17 mouse cellular contexts compared by ENCODE assay signal in the genomic region with DNA sequence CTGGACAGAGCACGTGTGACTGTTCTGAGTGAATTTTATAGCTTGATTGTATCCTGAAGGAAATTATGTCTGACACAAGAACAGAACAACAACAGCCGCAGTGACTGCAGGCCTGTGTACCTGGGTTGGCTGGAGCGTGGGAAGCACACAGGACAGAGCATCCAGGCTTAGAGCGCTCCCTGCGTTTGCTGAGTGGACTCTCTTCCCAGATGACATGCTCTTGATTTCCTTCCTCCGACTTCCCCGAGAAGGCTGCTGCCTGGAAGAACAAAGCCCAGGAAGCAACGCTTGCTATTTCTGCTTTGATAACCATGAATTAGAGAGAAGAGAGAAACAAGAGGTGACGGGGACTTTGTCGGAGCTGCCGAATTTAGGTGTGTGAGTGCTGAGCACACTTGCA.
DNase-seq lines count a peak whose midpoint lies in the region; TF ChIP-seq lines count a peak whose summit lies in the region.
"Had no signal": no experiment of that assay in that cellular context is flagged by ENCODE, and none has a peak within 500 bp of the region (broad histone marks: within the 10 kb centered on the region; RNA-seq: fewer than 3 reads in every experiment).

No protein-coding gene starts in this region.

- H3K27ac ChIP-seq in heart, adult 2 months = no peak overlapping the region
- no peak overlapping the region for H3K27ac ChIP-seq in heart, embryonic 10.5 days
- H3K27ac ChIP-seq in left cerebral cortex, adult 2 months = peak overlapping the region; percentile 63
- H3K27ac ChIP-seq: forebrain, embryonic 15.5 days; hindbrain, embryonic 12.5 days; intestine, embryonic 15.5 days; limb, embryonic 15.5 days had no signal

- no peak overlapping the region for H3K4me3 ChIP-seq in heart, adult 2 months
- H3K4me3 ChIP-seq in heart, embryonic 10.5 days = no peak overlapping the region
- no peak overlapping the region for H3K4me3 ChIP-seq in left cerebral cortex, adult 2 months
- H3K4me3 ChIP-seq: forebrain, embryonic 15.5 days; hindbrain, embryonic 12.5 days; intestine, embryonic 15.5 days; limb, embryonic 15.5 days had no signal

- no peaks in the 10 kb centered on the region for H3K27me3 ChIP-seq in heart, adult 2 months (ENCODE audit: control insufficient read depth, insufficient read depth, low read length)
- no peaks in the 10 kb centered on the region for H3K27me3 ChIP-seq in heart, embryonic 10.5 days (ENCODE audit: insufficient read depth, poor library complexity, severe bottlenecking)
- H3K27me3 ChIP-seq: forebrain, embryonic 15.5 days; hindbrain, embryonic 12.5 days; intestine, embryonic 15.5 days; limb, embryonic 15.5 days; Patski had no signal

- no peaks in the 10 kb centered on the region for H3K79me2 ChIP-seq in heart, adult 2 months (replicated peaks; ENCODE audit: control insufficient read depth, insufficient read depth, low read length)

- H3K36me3 ChIP-seq in heart, adult 2 months (ENCODE audit: control insufficient read depth, insufficient read depth, low read length) = no peaks in the 10 kb centered on the region
- no peaks in the 10 kb centered on the region for H3K36me3 ChIP-seq in heart, embryonic 10.5 days
- H3K36me3 ChIP-seq: forebrain, embryonic 15.5 days; hindbrain, embryonic 12.5 days; intestine, embryonic 15.5 days; limb, embryonic 15.5 days had no signal

- H3K4me1 ChIP-seq in heart, adult 2 months (ENCODE audit: control insufficient read depth, insufficient read depth, low read length) = no peaks in the 10 kb centered on the region
- H3K4me1 ChIP-seq in heart, embryonic 10.5 days = no peaks in the 10 kb centered on the region
- H3K4me1 ChIP-seq: forebrain, embryonic 15.5 days; hindbrain, embryonic 12.5 days; intestine, embryonic 15.5 days; limb, embryonic 15.5 days had no signal

- no peak for TF ChIP-seq EP300 in heart, adult 2 months (IDR thresholded peaks at IDR 0.05; ENCODE audit: insufficient read depth, low read depth, low read length)

- H3K9ac ChIP-seq in heart, adult 2 months (ENCODE audit: low read depth, low read length) = no peak overlapping the region
- H3K9ac ChIP-seq: forebrain, embryonic 15.5 days; hindbrain, embryonic 12.5 days; intestine, embryonic 15.5 days; limb, embryonic 15.5 days; liver, postnatal 0 days had no signal

- TF ChIP-seq CTCF in heart, adult 2 months (IDR thresholded peaks at IDR 0.05) = peak; percentile 24; the same call in 1 of the 2 replicates
- no peak; the same call in 1 of the 2 replicates for TF ChIP-seq CTCF in left cerebral cortex, adult 2 months (IDR thresholded peaks at IDR 0.05)

- intact Hi-C loops in heart, adult 2 months (cut with DNase I) = no loop called here
- intact Hi-C loops in left cerebral cortex, adult 2 months (cut with DNase I) = loop anchor here (5.0 kb wide), 2 partner anchors 75 to 90 kb away; no protein-coding TSS in a partner anchor
- intact Hi-C loops in left cerebral cortex, postnatal 4 days (cut with DNase I) = no loop called here

- WGBS in heart, adult 2 months = 19% methylated on average over 11 of the region's 11 CpGs
- WGBS in heart, embryonic 10.5 days = 42% methylated on average over 11 of the region's 11 CpGs

- peak in 1 of 2 experiments; percentile 6 for DNase-seq in heart, adult 2 months
- no peak for DNase-seq in heart, embryonic 10.5 days (ENCODE audit: low spot score)
- DNase-seq in left cerebral cortex, adult 2 months (ENCODE audit: extremely low spot score in 1 of 2, low spot score in 2 of 2) = peak; percentile 14 to 19
- no peak for DNase-seq in left cerebral cortex, postnatal 4 days
- peak; percentile 72 for DNase-seq in brain, adult 2 months (ENCODE audit: low read depth, low spot score)
- peak; percentile 5 for DNase-seq in heart, postnatal 4 days
- no peak for DNase-seq in gastrocnemius, postnatal 4 days (ENCODE audit: low spot score in 2 of 2)
- DNase-seq: cerebellum, adult 9-11 months; liver, postnatal 0 days; lung, postnatal 14 days; spleen, adult 18-20 months; thymus, adult 2 months had no signal

- no peak for TF ChIP-seq POLR2A in heart, adult 2 months (IDR thresholded peaks at IDR 0.05; ENCODE audit: insufficient read depth, low read depth, low read length)

- H3K9me3 ChIP-seq in heart, embryonic 10.5 days = no peaks in the 10 kb centered on the region
- H3K9me3 ChIP-seq: forebrain, embryonic 15.5 days; hindbrain, embryonic 12.5 days; intestine, embryonic 15.5 days; limb, embryonic 15.5 days had no signal

Comparison
In these comparisons a context has a peak if more than half of its experiments do, and no peak if none do; other contexts are left out.
1. DNase-seq: peak in left cerebral cortex, adult 2 months (2 of 2), brain, adult 2 months (single experiment) and heart, postnatal 4 days (single experiment); none in heart, embryonic 10.5 days (single experiment), left cerebral cortex, postnatal 4 days (single experiment) and gastrocnemius, postnatal 4 days (0 of 2).